Mouse (Mus musculus) lung, embryonic 16.5 days (tissue): ENCODE data around the gene Acot12. TPM values are rescaled to one million over a fixed set of nuclear protein-coding genes. Genes with fewer than 3 reads are reported as not detected.
"Not testable (repeated sequence)": the region's sequence is repeated elsewhere in the genome, so short reads cannot be mapped to it uniquely, and the experiment has no call there.

Experiments
- ATAC-seq: fragments of 200-750 bp; cut with Nextera tagmentation; 2 replicates; pipeline ENCODE4 v1.8.0; 2017; ENCODE audit warnings: low read depth, mild to moderate bottlenecking, moderate library complexity
- H3K27ac ChIP-seq: fragments of 300-500 bp; sonication (generic); 2 replicates; pipeline ENCODE4 v1.5.1; 2014; ENCODE audit warnings: mild to moderate bottlenecking, control low read depth, low read length
- H3K27me3 ChIP-seq: fragments of 300-500 bp; sonication (generic); 2 replicates; pipeline ENCODE4 v1.6.1; 2014; ENCODE audit warnings: low read depth, low read length, mixed read lengths; ENCODE audit not compliant: control insufficient read depth, insufficient read depth
- H3K36me3 ChIP-seq: fragments of 300-500 bp; sonication (generic); 2 replicates; pipeline ENCODE4 v1.6.1; 2014; ENCODE audit warnings: low read length; ENCODE audit not compliant: control insufficient read depth, insufficient read depth
- H3K4me1 ChIP-seq: fragments of 300-500 bp; sonication (generic); replicated peaks from 2 replicates; pipeline ENCODE4 v1.6.1; 2014; ENCODE audit warnings: low read length, mixed read lengths; ENCODE audit not compliant: control insufficient read depth, insufficient read depth
- H3K4me2 ChIP-seq: fragments of 300-500 bp; sonication (generic); 2 replicates; pipeline ENCODE4 v1.6.1; 2014; ENCODE audit warnings: low read depth, low read length, control low read depth
- H3K4me3 ChIP-seq: fragments of 300-500 bp; sonication (generic); 2 replicates; pipeline ENCODE4 v1.5.1; 2014; ENCODE audit warnings: mild to moderate bottlenecking, low read length, control low read depth
- H3K9ac ChIP-seq: fragments of 300-500 bp; sonication (generic); 2 replicates; pipeline ENCODE4 v1.6.1; 2014; ENCODE audit warnings: low read length, control low read depth
- H3K9me3 ChIP-seq: fragments of 300-500 bp; sonication (generic); 2 replicates; pipeline ENCODE4 v1.6.1; 2016; ENCODE audit warnings: low read length; ENCODE audit not compliant: control insufficient read depth
- WGBS: fragments of 180-500 bp; shearing (Covaris S2); extraction: QIAGEN DNeasy Blood & Tissue Kit; methylation state at CpG from one replicate; pipeline ENCODE4 v1.1.7; 2014; 5-methylcytosine and 5-hydroxymethylcytosine counted together
- polyA plus RNA-seq: library from polyadenylated mRNA; unstranded; fragments of >200 nt; fragmentation: Nextera tagmentation; extraction: Ambion mirVana; gene quantifications from 2 replicates; pipeline ENCODE4 v1.2.1, GENCODE M21; 2015

Acot12 gene
- polyA plus RNA-seq, 1 experiment from 2014 or later: not detected

DNA sequence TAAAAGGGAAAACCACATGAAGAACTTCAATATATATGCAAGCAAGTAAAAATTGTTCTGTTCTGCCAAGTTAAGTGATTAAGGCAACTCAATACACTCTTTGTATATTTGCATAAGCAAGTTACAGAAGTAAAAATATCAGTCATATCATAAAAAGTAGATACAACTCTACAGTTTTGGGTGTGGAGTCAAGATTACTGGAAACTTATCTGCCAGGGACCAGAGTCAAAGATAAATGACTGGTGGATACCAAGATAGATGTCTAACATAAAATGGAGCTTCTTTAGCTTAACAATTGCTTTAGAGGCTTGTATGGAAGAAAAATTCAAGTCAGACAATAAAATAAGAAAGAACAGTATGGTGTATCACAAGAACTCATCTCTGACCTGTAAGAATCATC, 13.4 kb downstream of the Acot12 start:
- Histone ChIP-seq H3K9me3 (no peaks in the 10 kb centered on the region), H3K4me3 (no peak overlapping the region), H3K27me3 (no peaks in the 10 kb centered on the region), H3K4me1 (no peaks in the 10 kb centered on the region), H3K27ac (no peak overlapping the region), H3K36me3 (no peaks in the 10 kb centered on the region), H3K9ac (no peak overlapping the region), H3K4me2 (no peak overlapping the region)
- ATAC-seq: no peak

- WGBS: 80% methylated on average over 4 of the region's 4 CpGs
- Histone ChIP-seq H3K4me2 (no peak overlapping the region), H3K27ac (no peak overlapping the region), H3K27me3 (no peaks in the 10 kb centered on the region), H3K36me3 (no peaks in the 10 kb centered on the region), H3K9me3 (no peaks in the 10 kb centered on the region), H3K4me1 (no peaks in the 10 kb centered on the region), H3K4me3 (no peak overlapping the region), H3K9ac (no peak overlapping the region)
- ATAC-seq: no peak
Measured at GRCm38 (mm10) chr13:91756230-91756629, 14.9 kb downstream of the Acot12 start.

DNA sequence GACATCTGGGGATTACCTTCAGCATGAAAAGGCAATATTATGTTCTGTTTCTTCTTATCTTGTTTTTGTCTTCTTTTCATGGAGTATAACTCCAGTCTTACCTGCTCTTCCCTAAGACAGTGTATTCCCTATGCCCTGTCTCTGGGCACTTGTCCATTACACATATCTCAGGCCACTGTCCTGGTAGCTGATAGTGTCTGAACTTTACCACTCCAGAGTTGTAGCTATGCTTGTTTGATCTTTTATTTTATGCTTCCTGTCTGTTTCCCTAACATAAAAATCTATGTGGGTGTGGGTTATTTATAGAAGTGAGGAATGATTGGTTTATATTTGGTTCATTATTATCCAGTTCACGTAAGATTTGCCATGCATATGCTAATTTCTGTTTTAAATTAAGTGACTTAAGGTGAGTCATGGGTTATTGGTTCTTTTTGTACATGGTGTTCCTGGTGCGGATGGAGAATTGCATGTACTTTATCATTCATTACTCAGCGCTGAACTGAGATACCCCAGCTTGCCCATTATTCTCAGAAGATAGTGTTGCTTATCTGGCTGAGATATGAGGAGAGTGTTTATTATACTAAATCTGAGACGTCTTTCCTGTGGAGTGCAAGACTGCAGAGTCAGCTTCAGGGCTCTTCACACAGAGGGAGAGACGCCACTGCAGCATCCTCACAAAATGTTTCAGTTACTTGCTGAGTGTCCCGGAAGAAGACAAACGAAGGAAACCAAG, 17.2 kb downstream of the Acot12 start:
- 36% methylated on average over 7 of the region's 7 CpGs for WGBS

DNA sequence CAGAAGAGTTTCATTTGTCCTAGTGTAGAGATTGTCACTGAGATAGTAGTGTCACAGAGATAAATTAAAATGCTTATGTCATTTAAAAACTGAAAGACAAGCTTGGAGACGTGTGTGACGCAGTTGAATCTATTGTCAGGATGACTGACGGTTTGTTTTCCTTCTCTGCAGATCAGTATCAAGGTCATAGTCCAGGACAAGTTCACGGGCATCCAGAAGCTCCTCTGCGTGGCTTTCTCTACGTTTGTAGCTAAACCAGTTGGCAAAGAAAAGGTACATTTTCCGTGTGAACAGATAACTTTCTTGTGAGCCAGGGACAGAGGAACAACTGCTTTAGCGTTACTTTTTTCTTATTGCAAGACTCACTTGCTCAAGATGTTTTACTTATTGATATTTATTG, 18.5 kb downstream of the Acot12 start:
- H3K36me3 ChIP-seq: no peaks in the 10 kb centered on the region
- no peaks in the 10 kb centered on the region for H3K9me3 ChIP-seq
- no peak for ATAC-seq
- no peaks in the 10 kb centered on the region for H3K4me1 ChIP-seq
- H3K27ac ChIP-seq: no peak overlapping the region
- WGBS: 49% methylated on average over 8 of the region's 8 CpGs
- H3K4me3 ChIP-seq: no peak overlapping the region
- H3K9ac ChIP-seq: no peak overlapping the region
- no peaks in the 10 kb centered on the region for H3K27me3 ChIP-seq
- no peak overlapping the region for H3K4me2 ChIP-seq

More for the DNA sequence above, 17.2 kb downstream of the Acot12 start:
- Histone ChIP-seq H3K9me3 (no peaks in the 10 kb centered on the region), H3K27me3 (no peaks in the 10 kb centered on the region), H3K27ac (no peak overlapping the region), H3K4me3 (no peak overlapping the region), H3K4me2 (no peak overlapping the region), H3K9ac (no peak overlapping the region), H3K36me3 (no peaks in the 10 kb centered on the region), H3K4me1 (no peaks in the 10 kb centered on the region)
- ATAC-seq: no peak

- WGBS: 77% methylated on average over 8 of the region's 8 CpGs
- H3K9ac ChIP-seq: no peak overlapping the region
Measured at GRCm38 (mm10) chr13:91760302-91761050, 19.2 kb downstream of the Acot12 start.

DNA sequence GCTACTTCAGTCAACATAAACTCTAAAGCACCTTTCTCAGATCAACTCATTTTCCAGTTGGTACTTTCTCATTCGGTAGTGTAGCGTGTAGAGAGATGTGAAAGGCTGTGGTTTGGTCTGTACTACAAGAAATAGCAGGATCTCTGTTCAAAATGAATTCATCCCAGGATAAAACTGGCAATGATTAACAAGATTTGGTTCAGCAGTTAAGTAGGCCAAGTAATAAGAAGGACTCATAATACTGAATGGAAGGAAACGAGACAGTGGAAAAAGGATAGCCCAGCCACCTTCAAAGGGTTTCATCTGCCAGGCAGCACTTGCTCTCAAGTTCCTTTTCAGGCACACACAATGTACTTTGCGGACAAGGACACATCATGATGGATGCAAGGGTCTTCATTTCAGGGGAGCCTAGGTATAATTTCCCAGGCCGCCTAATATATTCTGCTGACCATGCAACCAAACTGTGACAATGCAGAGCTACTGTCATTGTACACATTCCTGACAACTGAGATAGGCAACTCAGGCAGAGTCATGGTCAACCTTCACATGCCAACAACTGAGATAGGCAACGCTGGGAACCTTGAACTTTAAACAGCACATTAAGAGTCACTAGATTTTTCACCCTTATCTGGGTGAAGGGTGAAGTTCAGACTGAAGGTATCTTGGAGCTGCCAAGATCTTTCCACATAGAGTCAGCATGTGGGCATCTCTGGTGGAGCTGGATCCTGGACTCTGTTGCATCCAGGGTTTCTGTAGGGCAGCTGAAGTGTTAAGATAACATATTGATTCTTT, 20.5 kb downstream of the Acot12 start:
- WGBS: 79% methylated on average over 6 of the region's 6 CpGs
- ATAC-seq: no peak
- Histone ChIP-seq H3K4me1 (no peaks in the 10 kb centered on the region), H3K4me2 (no peak overlapping the region), H3K9ac (no peak overlapping the region), H3K4me3 (no peak overlapping the region), H3K27ac (no peak overlapping the region), H3K27me3 (no peaks in the 10 kb centered on the region), H3K36me3 (no peaks in the 10 kb centered on the region), H3K9me3 (no peaks in the 10 kb centered on the region)

More at GRCm38 (mm10) chr13:91760302-91761050, 19.2 kb downstream of the Acot12 start:
- Histone ChIP-seq H3K4me3 (no peak overlapping the region), H3K36me3 (no peaks in the 10 kb centered on the region), H3K9me3 (no peaks in the 10 kb centered on the region), H3K27ac (no peak overlapping the region), H3K27me3 (no peaks in the 10 kb centered on the region), H3K4me2 (no peak overlapping the region), H3K4me1 (no peaks in the 10 kb centered on the region)
- no peak for ATAC-seq

DNA sequence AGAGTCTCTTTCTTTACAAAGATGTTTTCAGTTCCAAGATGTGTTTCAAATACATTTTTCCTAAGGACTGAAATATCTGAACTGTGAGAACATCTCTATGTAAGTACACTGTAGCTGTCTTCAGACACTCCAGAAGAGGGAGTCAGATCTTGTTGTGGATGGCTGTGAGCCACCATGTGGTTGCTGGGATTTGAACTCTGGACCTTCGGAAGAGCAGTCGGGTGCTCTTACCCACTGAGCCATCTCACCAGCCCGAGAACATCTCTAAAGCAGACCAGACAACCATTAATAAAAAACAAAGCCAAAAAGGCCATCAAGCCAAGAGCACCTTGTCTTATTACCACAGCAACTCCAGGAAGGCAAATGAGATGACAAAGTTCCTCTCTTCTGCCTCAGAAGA, 22.3 kb downstream of the Acot12 start:
- not testable (repeated sequence) for H3K4me1 ChIP-seq, H3K9me3 ChIP-seq, H3K9ac ChIP-seq, ATAC-seq, H3K27me3 ChIP-seq, H3K36me3 ChIP-seq, H3K4me2 ChIP-seq, H3K4me3 ChIP-seq, H3K27ac ChIP-seq
- WGBS: 88% methylated on average over 3 of the region's 3 CpGs

- 79% methylated on average over 4 of the region's 4 CpGs for WGBS
- no peak for ATAC-seq
- H3K36me3 ChIP-seq: no peaks in the 10 kb centered on the region
Measured at GRCm38 (mm10) chr13:91765627-91766026, 24.3 kb downstream of the Acot12 start.

More at GRCm38 (mm10) chr13:91765627-91766026, 24.3 kb downstream of the Acot12 start:
- Histone ChIP-seq H3K4me1 (no peaks in the 10 kb centered on the region), H3K27me3 (no peaks in the 10 kb centered on the region), H3K9me3 (no peaks in the 10 kb centered on the region), H3K27ac (no peak overlapping the region), H3K4me3 (no peak overlapping the region), H3K9ac (no peak overlapping the region), H3K4me2 (no peak overlapping the region)
